Mouse (Mus musculus) ovary, adult 18-20 months (tissue): ENCODE data around the gene Prdm11.

ENCODE experiments used
- DNase-seq: peaks from one replicate; pipeline ENCODE4 v3.0.0; 2022; ENCODE audit warnings: low spot score, mixed read lengths

Gene Prdm11

DNA sequence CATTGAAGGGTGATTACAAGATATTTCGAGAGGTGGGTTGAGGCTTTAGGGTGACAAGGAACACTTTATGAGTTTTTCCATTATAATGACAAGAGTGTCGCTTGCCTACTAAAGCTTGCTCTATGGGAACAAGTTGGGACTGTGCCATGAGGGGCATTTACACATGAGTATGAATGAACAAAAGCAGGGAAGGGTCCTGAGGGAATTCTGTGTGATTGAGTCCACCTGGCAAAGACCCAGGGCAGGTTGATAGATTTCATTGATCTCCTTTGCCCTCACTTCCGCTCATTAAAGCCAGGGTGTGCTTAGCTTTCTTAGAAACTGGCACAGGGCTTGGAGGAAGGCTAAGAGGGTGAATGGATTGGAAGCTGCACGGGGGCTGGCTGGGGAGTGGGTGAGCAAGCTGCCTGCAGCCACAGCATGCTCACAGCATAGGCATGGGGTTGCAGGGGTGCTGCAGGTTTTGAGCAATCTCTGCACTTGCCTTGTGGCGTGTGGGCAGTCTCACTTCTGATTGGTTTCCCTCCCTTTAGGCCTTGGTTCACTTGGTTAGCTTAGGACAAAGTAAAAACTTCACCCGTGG, 121.2 kb downstream of the Prdm11 start:
- no peak for DNase-seq

DNA sequence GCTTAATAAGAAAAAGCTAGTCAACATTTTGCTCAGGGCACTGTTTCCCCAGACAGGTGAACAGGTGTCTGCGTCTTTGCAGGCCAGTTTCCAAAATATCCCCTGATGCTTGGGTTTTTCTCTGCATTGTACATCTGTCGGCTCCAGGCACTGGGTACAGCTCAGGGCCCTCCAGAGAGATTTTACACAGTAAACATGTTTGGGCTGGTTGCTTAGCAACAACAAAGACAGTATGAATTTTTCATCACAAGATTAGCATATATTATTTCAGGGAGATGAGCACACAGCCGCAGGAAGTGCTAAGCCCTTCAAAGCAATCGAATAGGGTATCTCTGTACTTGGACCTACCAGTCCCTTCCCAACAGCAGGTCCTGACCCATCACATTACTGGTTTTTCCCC, 125.3 kb downstream of the Prdm11 start:
- DNase-seq = no peak

DNA sequence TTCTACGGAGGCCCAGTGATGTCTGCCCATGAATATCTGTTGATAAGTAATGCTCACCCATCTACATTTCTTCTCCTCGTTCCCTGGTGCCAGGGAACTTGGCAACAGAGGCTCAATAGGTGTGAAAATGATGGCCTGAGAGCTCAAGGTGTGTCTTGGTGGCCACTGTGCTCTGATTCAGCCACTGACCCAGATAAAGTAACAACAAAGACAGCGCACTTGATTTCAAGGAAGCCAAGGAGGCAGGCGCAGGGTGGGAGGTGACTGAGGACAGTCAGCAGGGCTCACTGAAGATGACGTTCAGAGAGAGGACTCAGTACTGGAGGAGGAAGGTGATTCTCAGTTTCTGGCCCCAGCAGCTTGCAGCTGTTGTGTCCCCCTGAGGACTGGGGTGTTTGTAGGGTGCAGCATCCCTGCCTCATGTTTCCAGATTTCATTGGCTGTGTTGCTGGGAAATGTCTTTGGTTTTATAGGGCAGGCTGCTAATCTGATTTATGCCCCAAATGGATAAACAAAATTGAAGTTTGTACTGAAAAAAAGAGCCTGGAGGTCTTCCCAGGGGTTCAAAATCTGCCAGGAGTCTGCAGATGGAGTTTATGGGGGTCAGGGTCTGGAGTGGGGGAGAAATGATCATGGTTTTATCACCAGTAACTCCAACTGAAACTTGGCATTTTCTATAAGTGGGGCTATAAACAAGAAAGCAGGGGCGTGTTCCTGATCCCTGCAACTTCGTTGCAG, 128.4 kb downstream of the Prdm11 start:
- DNase-seq = no peak

DNA sequence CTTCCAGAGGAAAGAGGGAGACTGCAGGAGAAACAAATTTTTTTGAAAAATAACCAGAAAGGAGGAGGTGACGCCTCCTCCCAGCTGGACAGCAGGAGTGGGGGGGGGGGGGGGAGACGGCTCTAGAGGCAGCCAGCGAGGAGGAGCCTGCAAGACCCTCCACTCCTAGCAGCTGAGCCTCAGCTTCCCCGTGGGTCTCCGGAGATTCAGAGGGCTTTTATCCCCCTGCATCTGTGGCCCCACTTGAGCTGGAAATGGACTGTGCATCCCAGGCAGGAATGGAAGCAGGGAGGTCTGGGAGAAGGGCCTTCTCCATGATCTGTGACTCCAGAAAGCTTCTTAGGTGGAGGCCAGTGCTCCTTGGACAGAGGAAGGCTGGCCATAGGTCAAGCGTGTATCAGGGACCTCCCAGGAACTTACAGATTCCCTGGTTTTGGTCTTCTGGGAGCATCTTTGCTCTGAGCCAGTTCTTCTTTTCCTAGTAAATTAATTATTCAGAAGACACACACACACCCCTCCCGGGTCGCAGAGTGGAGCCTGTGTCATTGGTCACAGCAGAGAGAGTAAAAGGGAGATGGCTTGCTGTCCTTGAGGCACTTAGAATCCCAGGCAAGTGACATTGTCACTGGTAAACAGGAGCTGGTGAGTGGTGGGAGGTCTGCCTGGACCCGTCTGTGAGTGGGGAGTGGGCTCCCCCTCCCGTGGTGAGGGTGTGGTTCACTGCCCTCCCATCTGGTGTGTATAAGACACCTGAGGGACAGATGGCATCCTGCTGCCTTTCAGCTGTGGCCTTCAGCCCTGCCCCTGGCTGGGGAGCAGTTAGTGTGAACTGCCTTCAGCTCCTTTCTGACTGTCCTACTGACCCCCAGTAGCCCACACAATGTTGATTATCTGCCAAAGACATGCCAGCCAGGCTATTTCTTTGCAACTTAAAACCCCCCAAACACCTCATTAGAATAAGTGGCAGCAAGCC, 130.0 kb downstream of the Prdm11 start:
- DNase-seq = no peak
